Mouse (Mus musculus) left cerebral cortex, adult 2 months (tissue): ENCODE results near the gene Sdhaf1. TPM values are rescaled to one million over a fixed set of nuclear protein-coding genes. Genes with fewer than 3 reads are reported as not detected.
A peak's percentile ranks its signal among the peaks of the same experiment; 100 is the strongest.

Experiments
- DNase-seq, 2 experiments: peaks; one replicate each; pipeline ENCODE4 v3.0.0; 2021 to 2022; ENCODE audit warnings: low spot score in 2 of 2, mixed read lengths in 1 of 2; ENCODE audit errors: extremely low spot score in 1 of 2
- H3K27ac ChIP-seq: fragments of 200-600 bp; 2 replicates; pipeline ENCODE4 v1.8.1; 2022
- H3K4me3 ChIP-seq: fragments of 200-600 bp; 2 replicates; pipeline ENCODE4 v1.8.1; 2022
- CTCF ChIP-seq: fragments of 200-600 bp; IDR thresholded peaks from 2 replicates; pipeline ENCODE4 v1.8.1; 2022; ENCODE audit warnings: antibody characterized with exemption, mild to moderate bottlenecking, moderate library complexity
- intact Hi-C: fragments of 180-260 bp; cut with DNase I; formaldehyde crosslinking; loops from one replicate; pipeline ENCODE4 v1.15.1; 2025
- total RNA-seq, 2 experiments: library from RNA; stranded (reverse); gene quantifications; 2 replicates each; pipeline ENCODE4 v1.2.3; 2021

Gene Sdhaf1
- total RNA-seq, 2 experiments from 2014 or later: 7.0 to 8.0 TPM

GRCm38 (mm10) chr7:30339432-30340109, 15.9 kb upstream of the Sdhaf1 start:
- no peak for TF ChIP-seq CTCF
- no peak for DNase-seq
- Histone ChIP-seq H3K4me3 (no peak overlapping the region), H3K27ac (no peak overlapping the region)
- intact Hi-C loops: no loop called here

- intact Hi-C loops: loop anchor here (1.0 kb wide), 1 partner anchor 96 kb away; no protein-coding TSS in a partner anchor
- TF ChIP-seq CTCF: peak; percentile 98
- peak; percentile 86 to 91 for DNase-seq
- H3K27ac ChIP-seq: no peak overlapping the region
- H3K4me3 ChIP-seq: no peak overlapping the region
These were observed 12.7 kb upstream of the Sdhaf1 start for GRCm38 (mm10) chr7:30336384-30336783.

- TF ChIP-seq CTCF: no peak
- DNase-seq: no peak
- H3K4me3 ChIP-seq: no peak overlapping the region
- intact Hi-C loops: loop anchor here (1.0 kb wide), 1 partner anchor 97 kb away; no protein-coding TSS in a partner anchor
- H3K27ac ChIP-seq: no peak overlapping the region
These were observed 12.0 kb upstream of the Sdhaf1 start for GRCm38 (mm10) chr7:30335688-30336087.

DNA sequence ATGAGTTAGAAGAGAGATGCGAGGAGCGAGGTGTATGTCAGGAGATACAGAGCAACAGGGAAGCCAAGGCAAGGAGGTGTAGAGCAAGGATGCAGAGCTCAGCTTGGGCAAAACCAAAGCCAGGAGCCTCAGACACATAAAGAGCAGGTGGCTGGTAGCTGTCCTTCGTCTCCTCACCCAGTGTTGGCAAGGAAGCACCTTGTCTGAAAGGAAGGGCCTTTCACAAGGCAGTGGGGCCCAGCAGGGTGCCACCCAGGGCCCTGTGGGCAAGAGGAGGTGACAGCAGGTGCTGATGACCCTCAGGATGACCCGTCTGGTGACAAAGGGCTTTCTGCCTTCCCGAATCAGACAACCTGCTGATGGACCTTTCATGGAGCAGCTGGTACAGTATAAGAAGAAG, 10.9 kb upstream of the Sdhaf1 start:
- no peak for DNase-seq
- Histone ChIP-seq H3K4me3 (no peak overlapping the region), H3K27ac (no peak overlapping the region)
- no peak for TF ChIP-seq CTCF
- intact Hi-C loops: loop anchor here (5.0 kb wide), 1 partner anchor 158 kb away; the partner anchor contains the start of gene Prodh2

GRCm38 (mm10) chr7:30333436-30333835, 9.7 kb upstream of the Sdhaf1 start:
- no peak for TF ChIP-seq CTCF
- intact Hi-C loops: loop anchor here (5.0 kb wide), 1 partner anchor 159 kb away; the partner anchor contains the start of gene Prodh2
- peak overlapping the region; percentile 53; the same call in 1 of the 2 replicates for H3K27ac ChIP-seq
- DNase-seq: peak; percentile 65 to 78
- H3K4me3 ChIP-seq: no peak overlapping the region

DNA sequence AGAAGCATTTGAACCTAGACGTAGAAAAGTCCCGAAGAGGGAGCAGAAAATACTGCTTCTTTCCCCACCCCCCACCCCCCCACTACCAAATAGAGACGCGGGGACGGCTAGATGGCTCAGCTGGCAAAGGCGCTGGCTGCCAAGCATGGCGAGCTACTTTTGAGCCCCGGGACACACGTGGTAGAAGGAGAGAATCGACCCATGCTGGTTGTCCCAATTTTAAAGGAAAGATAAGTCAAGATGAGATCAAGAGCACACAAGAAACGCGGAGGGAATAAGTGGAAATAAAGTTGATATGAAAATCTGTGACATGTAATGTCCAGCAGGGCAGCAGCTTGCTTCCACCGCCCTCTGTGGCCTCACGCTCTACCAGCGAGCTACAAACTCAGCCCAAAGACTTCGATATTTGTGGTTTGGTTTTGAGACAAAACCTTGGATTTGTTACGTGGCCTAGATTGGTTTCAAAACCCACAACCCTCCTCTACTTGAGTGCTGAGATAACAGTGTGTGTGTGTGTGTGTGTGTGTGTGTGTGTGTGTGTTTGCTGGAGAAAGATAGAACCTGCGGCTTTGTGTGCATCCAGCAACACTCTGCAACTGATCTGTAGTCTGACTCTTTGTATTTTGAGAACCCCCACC, 9.0 kb upstream of the Sdhaf1 start:
- intact Hi-C loops: loop anchor here (5.0 kb wide), 1 partner anchor 160 kb away; the partner anchor contains the start of gene Prodh2
- TF ChIP-seq CTCF: no peak; the same call in 1 of the 2 replicates
- no peak for DNase-seq
- no peak overlapping the region for H3K4me3 ChIP-seq
- peak overlapping the region; percentile 61; the same call in 1 of the 2 replicates for H3K27ac ChIP-seq

DNA sequence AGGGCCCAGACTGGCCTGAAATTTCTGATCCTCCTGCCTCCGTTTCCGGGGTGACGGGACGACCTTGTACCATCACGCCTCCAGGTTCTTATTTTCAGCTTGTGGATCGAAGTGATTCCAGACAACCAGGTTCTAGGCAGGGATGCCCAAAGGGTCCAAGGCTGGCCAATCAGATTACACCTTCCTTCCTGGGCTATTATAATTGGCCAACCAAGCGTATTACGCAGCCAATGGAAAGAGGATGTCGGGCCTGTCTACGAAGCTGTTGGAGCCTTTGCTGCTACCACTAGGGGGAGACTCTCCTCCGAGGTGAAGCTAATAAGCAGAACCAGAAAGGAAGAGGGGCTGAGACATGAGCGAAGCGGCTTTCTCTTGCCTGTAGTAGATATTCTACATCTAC, 8.2 kb upstream of the Sdhaf1 start:
- Histone ChIP-seq H3K27ac (peak overlapping the region; percentile 61), H3K4me3 (peak overlapping the region; percentile 38)
- peak; percentile 86 to 90 for DNase-seq
- peak; percentile 94 for TF ChIP-seq CTCF
- intact Hi-C loops: loop anchor here (5.0 kb wide), 1 partner anchor 160 kb away; the partner anchor contains the start of gene Prodh2

GRCm38 (mm10) chr7:30328379-30328778, 4.7 kb upstream of the Sdhaf1 start:
- Histone ChIP-seq H3K27ac (no peak overlapping the region), H3K4me3 (no peak overlapping the region)
- DNase-seq: no peak
- intact Hi-C loops: no loop called here
- no peak for TF ChIP-seq CTCF

GRCm38 (mm10) chr7:30327140-30327539, 3.4 kb upstream of the Sdhaf1 start:
- intact Hi-C loops: no loop called here
- Histone ChIP-seq H3K4me3 (no peak overlapping the region), H3K27ac (no peak overlapping the region)
- no peak for TF ChIP-seq CTCF
- no peak for DNase-seq

DNA sequence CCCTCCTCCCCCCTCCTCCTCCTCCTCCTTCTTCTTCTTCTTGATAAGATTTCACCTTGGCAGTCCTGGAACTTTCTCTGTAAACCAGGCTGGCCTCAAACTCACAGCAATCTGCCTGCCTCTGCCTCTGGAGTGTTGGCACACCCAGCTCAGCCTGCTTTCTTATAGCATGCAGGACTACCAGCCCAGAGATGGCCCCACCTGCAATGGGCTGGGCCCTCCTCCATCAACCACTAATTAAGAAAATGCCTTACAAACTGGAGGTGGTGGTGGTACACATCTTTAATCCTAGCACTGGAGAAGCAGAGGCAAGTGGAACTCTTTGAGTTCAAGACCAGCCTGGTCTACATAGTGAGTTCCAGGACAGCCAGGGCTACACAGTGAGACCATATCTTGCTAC, 2.7 kb upstream of the Sdhaf1 start:
- intact Hi-C loops: no loop called here
- Histone ChIP-seq H3K27ac (no peak overlapping the region), H3K4me3 (no peak overlapping the region)
- no peak for DNase-seq
- TF ChIP-seq CTCF: no peak

DNA sequence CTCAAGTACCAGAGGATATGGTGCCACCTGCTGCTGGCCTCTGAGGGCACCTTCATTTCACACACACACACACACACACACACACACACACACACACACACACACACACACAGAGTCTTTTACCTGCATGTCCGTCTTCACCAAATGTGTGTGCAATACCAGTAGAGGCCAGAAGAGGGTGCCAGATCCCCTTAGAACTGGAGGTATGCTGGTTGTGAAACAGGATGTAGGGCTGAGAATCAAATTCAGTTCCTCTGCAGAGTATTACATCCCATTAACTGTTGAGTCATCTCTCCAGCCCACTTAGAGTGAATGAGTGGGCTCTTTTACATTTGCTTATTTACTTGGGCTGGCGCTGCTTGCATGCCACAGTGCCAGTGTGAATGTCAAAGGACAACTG, 1.7 kb upstream of the Sdhaf1 start:
- Histone ChIP-seq H3K27ac (no peak overlapping the region), H3K4me3 (no peak overlapping the region)
- no peak for DNase-seq
- intact Hi-C loops: no loop called here
- peak; percentile 45 for TF ChIP-seq CTCF

DNA sequence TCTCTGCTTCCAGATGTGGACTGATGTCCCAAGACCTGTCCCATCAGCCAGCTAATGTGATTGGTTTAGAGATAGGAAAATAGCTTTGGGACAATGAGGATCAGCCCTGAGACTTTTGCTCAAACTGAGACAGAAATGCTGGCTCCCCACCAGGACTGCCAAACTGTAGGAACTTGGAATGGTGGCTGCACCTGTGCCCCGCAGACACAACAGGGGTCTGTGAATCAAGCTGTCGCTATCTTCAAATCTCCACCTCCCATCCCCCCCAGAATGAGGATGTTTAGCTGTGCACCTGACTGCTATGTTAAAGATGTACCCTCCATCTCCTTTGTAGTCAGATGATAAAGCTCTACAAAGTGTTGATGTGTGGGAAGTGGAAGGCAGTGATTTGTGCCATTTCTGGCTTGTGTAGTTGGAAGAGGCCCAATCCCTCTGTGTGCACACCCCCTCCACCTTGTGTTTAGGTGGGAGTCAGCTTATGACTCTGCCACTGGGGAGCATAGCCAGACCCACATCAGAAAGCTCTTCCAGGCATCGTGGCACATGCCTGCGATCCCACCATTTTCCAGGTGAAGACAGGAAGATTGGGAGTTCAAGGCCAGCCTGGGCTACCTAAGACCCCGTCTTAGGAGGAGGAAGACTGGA, 727 bp upstream of the Sdhaf1 start:
- no peak for TF ChIP-seq CTCF
- no peak overlapping the region for H3K4me3 ChIP-seq
- peak overlapping the region; percentile 75 for H3K27ac ChIP-seq
- DNase-seq: no peak
- intact Hi-C loops: no loop called here
